Mouse (Mus musculus): Measurements from ENCODE around the gene Necab3. TPM values are rescaled to one million over a fixed set of nuclear protein-coding genes. Genes with fewer than 3 reads are reported as not detected.

The Necab3 gene
- polyA plus RNA-seq, 1 experiment from 2014 or later = 25.7 TPM

- H3K36me3 ChIP-seq (ENCODE audit: control insufficient read depth, insufficient read depth, low read length) = no peaks in the 10 kb centered on the region
- peaks cover 21% of the 10 kb centered on the region for H3K4me1 ChIP-seq (ENCODE audit: control insufficient read depth, insufficient read depth, low read depth, low read length)
- H3K27me3 ChIP-seq (replicated peaks; ENCODE audit: control insufficient read depth, insufficient read depth, low read length) = no peaks in the 10 kb centered on the region
- peak overlapping the region; percentile 23 for H3K27ac ChIP-seq (ENCODE audit: low read depth, low read length)
- H3K9me3 ChIP-seq (ENCODE audit: control insufficient read depth, low read length) = no peaks in the 10 kb centered on the region
- H3K4me3 ChIP-seq (ENCODE audit: low read length) = peak overlapping the region; percentile 62
- no peak for ATAC-seq
- 11% methylated on average over 10 of the region's 10 CpGs for WGBS
- peak overlapping the region; percentile 57 for H3K9ac ChIP-seq (ENCODE audit: low read depth, low read length)
- H3K4me2 ChIP-seq (ENCODE audit: low read length) = peak overlapping the region; percentile 99
These were observed 9.8 kb upstream of the Necab3 start for GRCm38 (mm10) chr2:154568329-154569070.

- Histone ChIP-seq H3K27me3 (replicated peaks; ENCODE audit: control insufficient read depth, insufficient read depth, low read length) (no peaks in the 10 kb centered on the region), H3K4me3 (ENCODE audit: low read length) (peak overlapping the region; percentile 62), H3K4me1 (ENCODE audit: control insufficient read depth, insufficient read depth, low read depth, low read length) (peaks cover 21% of the 10 kb centered on the region), H3K36me3 (ENCODE audit: control insufficient read depth, insufficient read depth, low read length) (no peaks in the 10 kb centered on the region), H3K27ac (ENCODE audit: low read depth, low read length) (0 out of 2 replicates have a peak overlapping the region, but pooled peaks have one; percentile 23), H3K9me3 (ENCODE audit: control insufficient read depth, low read length) (no peaks in the 10 kb centered on the region), H3K9ac (ENCODE audit: low read depth, low read length) (no peak overlapping the region), H3K4me2 (ENCODE audit: low read length) (peak overlapping the region; percentile 99)
- 64% methylated on average over 2 of the region's 2 CpGs for WGBS
- no peak for ATAC-seq
These were observed 9.1 kb upstream of the Necab3 start for GRCm38 (mm10) chr2:154567766-154568165.

GRCm38 (mm10) chr2:154566641-154567040 lies 8.0 kb upstream of the Necab3 start:
- ATAC-seq = no peak
- Histone ChIP-seq H3K4me2 (ENCODE audit: low read length) (no peak overlapping the region), H3K9me3 (ENCODE audit: control insufficient read depth, low read length) (no peaks in the 10 kb centered on the region), H3K4me1 (ENCODE audit: control insufficient read depth, insufficient read depth, low read depth, low read length) (peaks cover 21% of the 10 kb centered on the region), H3K27ac (ENCODE audit: low read depth, low read length) (no peak overlapping the region), H3K36me3 (ENCODE audit: control insufficient read depth, insufficient read depth, low read length) (no peaks in the 10 kb centered on the region), H3K9ac (ENCODE audit: low read depth, low read length) (no peak overlapping the region), H3K4me3 (ENCODE audit: low read length) (no peak overlapping the region), H3K27me3 (replicated peaks; ENCODE audit: control insufficient read depth, insufficient read depth, low read length) (no peaks in the 10 kb centered on the region)
- 42% methylated on average over 8 of the region's 8 CpGs for WGBS

- H3K4me3 ChIP-seq (ENCODE audit: low read length) = no peak overlapping the region
- H3K4me2 ChIP-seq (ENCODE audit: low read length) = no peak overlapping the region
- no peak for ATAC-seq
- H3K27ac ChIP-seq (ENCODE audit: low read depth, low read length) = peak overlapping the region; percentile 48; the same call in 1 of the 2 replicates
- H3K4me1 ChIP-seq (ENCODE audit: control insufficient read depth, insufficient read depth, low read depth, low read length) = peaks cover 20% of the 10 kb centered on the region
- no peaks in the 10 kb centered on the region for H3K27me3 ChIP-seq (replicated peaks; ENCODE audit: control insufficient read depth, insufficient read depth, low read length)
- WGBS = 62% methylated on average over 3 of the region's 3 CpGs
- no peaks in the 10 kb centered on the region for H3K36me3 ChIP-seq (ENCODE audit: control insufficient read depth, insufficient read depth, low read length)
- H3K9me3 ChIP-seq (ENCODE audit: control insufficient read depth, low read length) = no peaks in the 10 kb centered on the region
- H3K9ac ChIP-seq (ENCODE audit: low read depth, low read length) = peak overlapping the region; percentile 22
These were observed 6.9 kb upstream of the Necab3 start for GRCm38 (mm10) chr2:154565562-154565961.

GRCm38 (mm10) chr2:154563612-154564170 lies 5.0 kb upstream of the Necab3 start:
- H3K4me2 ChIP-seq (ENCODE audit: low read length) = no peak overlapping the region
- H3K9ac ChIP-seq (ENCODE audit: low read depth, low read length) = no peak overlapping the region
- H3K4me1 ChIP-seq (ENCODE audit: control insufficient read depth, insufficient read depth, low read depth, low read length) = peaks cover 14% of the 10 kb centered on the region
- no peak overlapping the region for H3K27ac ChIP-seq (ENCODE audit: low read depth, low read length)
- 89% methylated on average over 16 of the region's 22 CpGs for WGBS
- H3K36me3 ChIP-seq (ENCODE audit: control insufficient read depth, insufficient read depth, low read length) = no peaks in the 10 kb centered on the region
- no peaks in the 10 kb centered on the region for H3K9me3 ChIP-seq (ENCODE audit: control insufficient read depth, low read length)
- H3K27me3 ChIP-seq (replicated peaks; ENCODE audit: control insufficient read depth, insufficient read depth, low read length) = no peaks in the 10 kb centered on the region
- ATAC-seq = no peak
- no peak overlapping the region for H3K4me3 ChIP-seq (ENCODE audit: low read length)

- H3K27me3 ChIP-seq (replicated peaks; ENCODE audit: control insufficient read depth, insufficient read depth, low read length) = no peaks in the 10 kb centered on the region
- no peaks in the 10 kb centered on the region for H3K9me3 ChIP-seq (ENCODE audit: control insufficient read depth, low read length)
- no peak for ATAC-seq
- H3K4me2 ChIP-seq (ENCODE audit: low read length) = peak overlapping the region; percentile 83
- peak overlapping the region; percentile 3; the same call in 1 of the 2 replicates for H3K9ac ChIP-seq (ENCODE audit: low read depth, low read length)
- peaks cover 26% of the 10 kb centered on the region for H3K4me1 ChIP-seq (ENCODE audit: control insufficient read depth, insufficient read depth, low read depth, low read length)
- 50% methylated on average over 5 of the region's 5 CpGs for WGBS
- H3K36me3 ChIP-seq (ENCODE audit: control insufficient read depth, insufficient read depth, low read length) = no peaks in the 10 kb centered on the region
- no peak overlapping the region for H3K27ac ChIP-seq (ENCODE audit: low read depth, low read length)
- H3K4me3 ChIP-seq (ENCODE audit: low read length) = no peak overlapping the region
These were observed 1.4 kb downstream of the Necab3 start for GRCm38 (mm10) chr2:154557184-154557832.

GRCm38 (mm10) chr2:154555235-154555634 lies 3.5 kb downstream of the Necab3 start:
- no peak overlapping the region for H3K9ac ChIP-seq (ENCODE audit: low read depth, low read length)
- ATAC-seq = no peak
- WGBS = 64% methylated on average over 6 of the region's 6 CpGs
- H3K27ac ChIP-seq (ENCODE audit: low read depth, low read length) = no peak overlapping the region
- H3K36me3 ChIP-seq (ENCODE audit: control insufficient read depth, insufficient read depth, low read length) = no peaks in the 10 kb centered on the region
- H3K27me3 ChIP-seq (replicated peaks; ENCODE audit: control insufficient read depth, insufficient read depth, low read length) = no peaks in the 10 kb centered on the region; the same call in 1 of the 2 replicates
- H3K4me2 ChIP-seq (ENCODE audit: low read length) = no peak overlapping the region
- no peak overlapping the region for H3K4me3 ChIP-seq (ENCODE audit: low read length)
- peaks cover 33% of the 10 kb centered on the region for H3K4me1 ChIP-seq (ENCODE audit: control insufficient read depth, insufficient read depth, low read depth, low read length)
- H3K9me3 ChIP-seq (ENCODE audit: control insufficient read depth, low read length) = no peaks in the 10 kb centered on the region

- peak overlapping the region; percentile 42 for H3K4me2 ChIP-seq (ENCODE audit: low read length)
- peak overlapping the region; percentile 65 for H3K27ac ChIP-seq (ENCODE audit: low read depth, low read length)
- 21% methylated on average over 27 of the region's 27 CpGs for whole genome bisulfite sequencing
- H3K27me3 ChIP-seq (replicated peaks; ENCODE audit: control insufficient read depth, insufficient read depth, low read length) = no peaks in the 10 kb centered on the region; the same call in 1 of the 2 replicates
- peaks cover 28% of the 10 kb centered on the region for H3K4me1 ChIP-seq (ENCODE audit: control insufficient read depth, insufficient read depth, low read depth, low read length)
- H3K36me3 ChIP-seq (ENCODE audit: control insufficient read depth, insufficient read depth, low read length) = no peaks in the 10 kb centered on the region
- ATAC-seq = peak; percentile 73
- H3K4me3 ChIP-seq (ENCODE audit: low read length) = no peak overlapping the region
- H3K9ac ChIP-seq (ENCODE audit: low read depth, low read length) = peak overlapping the region; percentile 29
- no peaks in the 10 kb centered on the region for H3K9me3 ChIP-seq (ENCODE audit: control insufficient read depth, low read length)
These were observed 6.2 kb downstream of the Necab3 start for GRCm38 (mm10) chr2:154552424-154552907.

- no peak overlapping the region for H3K4me3 ChIP-seq (ENCODE audit: low read length)
- peak overlapping the region; percentile 42 for H3K4me2 ChIP-seq (ENCODE audit: low read length)
- H3K27me3 ChIP-seq (replicated peaks; ENCODE audit: control insufficient read depth, insufficient read depth, low read length) = no peaks in the 10 kb centered on the region; the same call in 1 of the 2 replicates
- H3K9ac ChIP-seq (ENCODE audit: low read depth, low read length) = peak overlapping the region; percentile 29
- no peaks in the 10 kb centered on the region for H3K36me3 ChIP-seq (ENCODE audit: control insufficient read depth, insufficient read depth, low read length)
- 35% methylated on average over 21 of the region's 21 CpGs for WGBS
- H3K9me3 ChIP-seq (ENCODE audit: control insufficient read depth, low read length) = no peaks in the 10 kb centered on the region
- H3K27ac ChIP-seq (ENCODE audit: low read depth, low read length) = peak overlapping the region; percentile 65; the same call in 1 of the 2 replicates
- peaks cover 23% of the 10 kb centered on the region for H3K4me1 ChIP-seq (ENCODE audit: control insufficient read depth, insufficient read depth, low read depth, low read length)
- ATAC-seq = no peak
These were observed 6.8 kb downstream of the Necab3 start for GRCm38 (mm10) chr2:154551927-154552326.
